13 mouse cellular contexts compared by ENCODE assay signal in genomic region chr2:36256931-36257330, GRCm38 (mm10).
"Had no signal": no experiment of that assay in that cellular context is flagged by ENCODE, and none has a peak within 500 bp of the region (broad histone marks: within the 10 kb centered on the region; RNA-seq: fewer than 3 reads in every experiment).

No protein-coding gene starts in this region.

- DNase-seq: gastrocnemius, postnatal 14 days; gastrocnemius, postnatal 36 days; heart, adult 11 months; heart, adult 2 months; heart, postnatal 14 days; heart, postnatal 36 days; kidney, adult 11 months; kidney, adult 2 months; kidney, adult 9 months; kidney, postnatal 14 days; kidney, postnatal 36 days; layer of hippocampus, adult 9-11 months; layer of hippocampus, postnatal 36 days had no signal
